Mouse (Mus musculus) kidney, adult 2 months (tissue): ENCODE results near the gene Man1a.

Source experiments
- CTCF ChIP-seq: fragments of 200-500 bp; conservative IDR thresholded peaks from 2 replicates; pipeline ENCODE4 v1.5.1; 2011; ENCODE audit warnings: low read depth, mild to moderate bottlenecking, control low read depth, low read length, moderate library complexity, mixed read lengths; ENCODE audit not compliant: insufficient read depth, insufficient read length
- POLR2A ChIP-seq: fragments of 200-500 bp; IDR thresholded peaks from one replicate; pipeline ENCODE4 v1.6.1; 2011; ENCODE audit warnings: low read depth, low read length, control low read depth

DNA sequence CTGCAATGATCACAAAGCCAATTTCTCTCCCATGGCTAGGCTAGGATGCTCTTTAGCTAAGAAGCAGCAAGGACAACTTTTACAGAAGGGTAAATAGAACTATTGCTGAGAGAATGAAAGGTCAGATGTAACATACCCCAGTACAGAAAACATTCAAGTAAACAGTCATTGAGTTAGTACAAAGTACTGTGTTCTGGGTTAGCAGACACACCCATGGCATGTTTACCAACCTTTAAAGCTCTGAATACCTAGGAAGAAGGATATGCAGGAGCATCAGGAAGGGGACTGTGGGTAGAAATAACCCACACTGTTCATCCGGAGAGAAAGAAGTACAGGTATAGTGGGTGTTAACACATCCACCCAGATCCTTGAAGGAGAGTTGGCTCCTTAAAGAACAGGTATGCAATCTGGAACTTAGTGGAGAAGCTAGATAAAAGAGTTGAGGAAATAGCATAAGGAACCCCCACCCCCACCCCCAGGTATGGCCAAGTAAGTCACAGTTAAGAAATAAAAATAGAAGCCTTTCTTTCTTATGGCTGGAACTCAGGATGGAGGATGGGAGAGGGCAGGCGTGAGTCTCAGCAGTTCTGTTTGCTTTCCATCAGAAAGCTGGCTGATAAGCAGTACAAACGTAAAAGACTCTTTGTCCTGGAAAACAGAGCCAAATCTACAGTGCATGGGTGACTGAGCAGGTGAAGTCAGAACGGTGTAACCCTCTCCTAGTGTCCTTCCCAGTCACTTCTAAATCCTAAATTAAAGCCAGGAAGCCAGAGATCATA lies 146.5 kb downstream of the Man1a start:
- TF ChIP-seq CTCF, result no peak
- no peak for TF ChIP-seq POLR2A
